Mouse (Mus musculus): ENCODE measurements around the gene Ncaph. TPM values are rescaled to one million over a fixed set of nuclear protein-coding genes. Genes with fewer than 3 reads are reported as not detected.
"Not testable (repeated sequence)": the region's sequence is repeated elsewhere in the genome, so short reads cannot be mapped to it uniquely, and the experiment has no call there.

Gene Ncaph
- polyA plus RNA-seq, 1 experiment from 2014 or later: 10.0 TPM

DNA sequence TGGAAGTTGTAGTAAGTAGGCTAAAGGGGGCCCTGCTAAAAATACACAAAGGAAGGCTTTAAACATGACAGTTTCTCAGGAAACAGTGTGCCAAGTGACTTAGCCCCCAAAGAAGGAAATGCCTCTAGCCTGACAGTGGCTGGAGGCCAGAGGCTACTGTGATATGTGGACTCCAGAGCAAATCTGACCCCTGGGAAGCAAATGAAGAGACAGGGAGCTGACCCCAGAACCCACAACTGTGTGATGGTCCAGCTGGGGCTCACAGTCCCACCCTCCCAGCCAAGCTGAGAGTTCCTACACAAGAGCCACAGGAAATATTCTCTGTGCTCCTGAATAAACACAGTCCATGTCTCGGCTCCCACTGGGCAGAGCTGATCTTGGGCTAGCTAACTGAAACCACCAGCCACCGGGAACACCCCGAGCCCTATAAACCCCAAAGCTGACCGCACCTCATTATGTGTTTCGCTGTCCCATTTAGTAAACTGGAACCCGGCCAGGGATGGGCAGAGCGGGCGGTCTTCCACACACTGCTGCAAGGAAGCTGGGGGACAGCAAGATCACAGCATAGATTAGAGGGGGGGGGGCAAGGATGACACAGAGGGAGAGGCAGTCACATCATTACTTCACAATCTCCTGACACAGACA is 12.0 kb downstream of the Ncaph start:
- no peak for ATAC-seq
- WGBS: 94% methylated on average over 8 of the region's 8 CpGs
- no peaks in the 10 kb centered on the region for H3K36me3 ChIP-seq (ENCODE audit: control insufficient read depth, insufficient read depth, low read length)

DNA sequence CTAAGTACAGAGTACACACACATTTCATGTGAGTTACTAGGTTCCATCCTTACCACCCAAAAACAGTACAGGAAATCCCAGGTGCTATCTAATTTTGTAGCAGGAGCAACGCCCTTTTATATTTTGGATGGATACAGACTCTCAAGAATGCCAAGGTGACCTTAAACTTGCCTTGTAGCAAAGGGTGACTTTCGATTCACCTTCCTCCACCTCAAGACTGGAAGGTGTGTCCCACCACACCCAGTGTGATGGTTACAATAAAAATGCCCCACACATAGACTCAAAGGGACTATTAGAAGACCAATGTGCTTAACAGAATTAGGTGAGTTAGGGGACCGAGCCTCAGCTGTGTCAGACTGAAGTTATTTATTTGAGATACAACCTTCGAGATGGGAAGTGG is 24.8 kb downstream of the Ncaph start:
- 96% methylated on average over 4 of the region's 4 CpGs for WGBS
- no peak overlapping the region for H3K27ac ChIP-seq (ENCODE audit: low read length)
- H3K36me3 ChIP-seq (ENCODE audit: control insufficient read depth, insufficient read depth, low read length): no peaks in the 10 kb centered on the region; the same call in 1 of the 2 replicates
- no peak for ATAC-seq
- H3K9me3 ChIP-seq (replicated peaks; ENCODE audit: control insufficient read depth, low read length, poor library complexity, severe bottlenecking): no peaks in the 10 kb centered on the region
- H3K27me3 ChIP-seq (ENCODE audit: control insufficient read depth, insufficient read depth, low read depth, low read length): no peaks in the 10 kb centered on the region
- H3K4me2 ChIP-seq (ENCODE audit: low read length): no peak overlapping the region
- H3K4me3 ChIP-seq (ENCODE audit: low read depth, low read length): no peak overlapping the region
- no peak overlapping the region for H3K9ac ChIP-seq (ENCODE audit: low read depth, low read length)
- no peaks in the 10 kb centered on the region for H3K4me1 ChIP-seq (ENCODE audit: control insufficient read depth, insufficient read depth, low read length)

More for the DNA sequence above, 12.0 kb downstream of the Ncaph start:
- no peaks in the 10 kb centered on the region for H3K4me1 ChIP-seq (ENCODE audit: control insufficient read depth, insufficient read depth, low read length)
- no peaks in the 10 kb centered on the region for H3K9me3 ChIP-seq (replicated peaks; ENCODE audit: control insufficient read depth, low read length, poor library complexity, severe bottlenecking)
- no peak overlapping the region for H3K4me2 ChIP-seq (ENCODE audit: low read length)
- H3K27me3 ChIP-seq (ENCODE audit: control insufficient read depth, insufficient read depth, low read depth, low read length): no peaks in the 10 kb centered on the region
- H3K27ac ChIP-seq (ENCODE audit: low read length): no peak overlapping the region; the same call in 1 of the 2 replicates
- no peak overlapping the region for H3K4me3 ChIP-seq (ENCODE audit: low read depth, low read length)
- no peak overlapping the region for H3K9ac ChIP-seq (ENCODE audit: low read depth, low read length)

DNA sequence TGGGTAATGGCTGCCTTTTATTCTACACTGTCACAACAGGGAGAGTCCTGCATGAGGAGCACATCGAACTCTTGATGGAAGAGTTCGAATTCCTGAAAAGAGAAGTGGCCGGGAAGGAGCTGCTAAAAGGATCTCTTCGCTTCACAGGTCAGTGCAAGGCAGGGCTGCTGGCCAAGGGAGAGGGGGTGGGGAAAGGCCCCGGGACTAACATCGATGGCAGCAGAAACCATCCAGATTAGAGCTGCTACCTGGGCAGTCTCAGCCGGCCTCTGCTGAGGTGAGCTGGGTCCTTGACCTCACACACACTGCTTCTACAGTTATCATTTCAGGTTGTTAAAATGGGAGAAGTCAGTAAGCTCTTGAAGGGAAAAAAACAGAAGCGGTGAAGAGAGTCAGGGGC is 41.8 kb downstream of the Ncaph start:
- Histone ChIP-seq H3K4me1 (ENCODE audit: control insufficient read depth, insufficient read depth, low read length) (no peaks in the 10 kb centered on the region), H3K27me3 (ENCODE audit: control insufficient read depth, insufficient read depth, low read depth, low read length) (no peaks in the 10 kb centered on the region), H3K27ac (ENCODE audit: low read length) (no peak overlapping the region), H3K9ac (ENCODE audit: low read depth, low read length) (no peak overlapping the region), H3K9me3 (replicated peaks; ENCODE audit: control insufficient read depth, low read length, poor library complexity, severe bottlenecking) (no peaks in the 10 kb centered on the region), H3K4me2 (ENCODE audit: low read length) (no peak overlapping the region), H3K36me3 (ENCODE audit: control insufficient read depth, insufficient read depth, low read length) (no peaks in the 10 kb centered on the region), H3K4me3 (ENCODE audit: low read depth, low read length) (no peak overlapping the region)
- no peak for ATAC-seq
- 74% methylated on average over 8 of the region's 8 CpGs for WGBS

- not testable (repeated sequence) for H3K4me2 ChIP-seq (ENCODE audit: low read length); H3K27me3 ChIP-seq (ENCODE audit: control insufficient read depth, insufficient read depth, low read depth, low read length); H3K4me3 ChIP-seq (ENCODE audit: low read depth, low read length); H3K27ac ChIP-seq (ENCODE audit: low read length); H3K4me1 ChIP-seq (ENCODE audit: control insufficient read depth, insufficient read depth, low read length); H3K36me3 ChIP-seq (ENCODE audit: control insufficient read depth, insufficient read depth, low read length); ATAC-seq; H3K9me3 ChIP-seq (replicated peaks; ENCODE audit: control insufficient read depth, low read length, poor library complexity, severe bottlenecking); H3K9ac ChIP-seq (ENCODE audit: low read depth, low read length)
Observed at GRCm38 (mm10) chr2:127090151-127090550, 43.6 kb downstream of the Ncaph start.

GRCm38 (mm10) chr2:127086235-127086634 is 47.5 kb downstream of the Ncaph start:
- Histone ChIP-seq H3K4me1 (ENCODE audit: control insufficient read depth, insufficient read depth, low read length) (no peaks in the 10 kb centered on the region), H3K27me3 (ENCODE audit: control insufficient read depth, insufficient read depth, low read depth, low read length) (no peaks in the 10 kb centered on the region), H3K36me3 (ENCODE audit: control insufficient read depth, insufficient read depth, low read length) (peaks cover 2% of the 10 kb centered on the region; the same call in 1 of the 2 replicates), H3K4me3 (ENCODE audit: low read depth, low read length) (no peak overlapping the region), H3K9me3 (replicated peaks; ENCODE audit: control insufficient read depth, low read length, poor library complexity, severe bottlenecking) (no peaks in the 10 kb centered on the region), H3K9ac (ENCODE audit: low read depth, low read length) (no peak overlapping the region), H3K4me2 (ENCODE audit: low read length) (no peak overlapping the region), H3K27ac (ENCODE audit: low read length) (no peak overlapping the region)
- 92% methylated on average over 5 of the region's 5 CpGs for WGBS
- ATAC-seq: no peak

DNA sequence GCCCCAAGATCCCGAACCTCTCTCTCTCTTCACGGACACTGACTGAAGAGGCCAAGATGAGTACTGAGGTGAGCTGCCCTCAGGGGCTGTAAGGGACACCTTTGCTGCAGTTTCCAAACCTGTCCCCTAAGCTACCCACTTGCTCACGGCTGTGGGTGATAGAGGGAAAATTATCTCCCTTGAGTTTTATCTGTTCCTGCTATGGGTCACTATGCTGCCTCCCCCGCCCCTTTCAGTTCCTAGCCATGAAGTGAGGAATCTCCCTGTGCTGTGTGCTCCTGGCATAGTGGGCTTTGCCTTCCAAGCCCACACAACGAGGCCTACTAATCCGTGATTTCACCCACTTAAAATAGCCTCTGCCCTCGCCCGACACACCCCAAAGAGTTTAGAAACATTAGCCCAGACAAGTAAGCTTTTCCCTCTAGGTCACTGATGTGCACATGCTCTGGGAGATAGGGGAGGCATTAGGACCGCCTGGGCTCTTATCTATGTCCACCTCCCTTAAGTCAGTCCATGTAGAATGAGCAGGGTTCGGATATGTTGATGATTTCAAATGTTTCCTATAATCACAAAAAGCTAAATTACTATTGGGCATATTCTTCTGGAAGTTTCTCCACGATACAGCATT is 53.0 kb downstream of the Ncaph start:
- H3K27ac ChIP-seq (ENCODE audit: low read length): no peak overlapping the region
- WGBS: 90% methylated on average over 11 of the region's 11 CpGs

DNA sequence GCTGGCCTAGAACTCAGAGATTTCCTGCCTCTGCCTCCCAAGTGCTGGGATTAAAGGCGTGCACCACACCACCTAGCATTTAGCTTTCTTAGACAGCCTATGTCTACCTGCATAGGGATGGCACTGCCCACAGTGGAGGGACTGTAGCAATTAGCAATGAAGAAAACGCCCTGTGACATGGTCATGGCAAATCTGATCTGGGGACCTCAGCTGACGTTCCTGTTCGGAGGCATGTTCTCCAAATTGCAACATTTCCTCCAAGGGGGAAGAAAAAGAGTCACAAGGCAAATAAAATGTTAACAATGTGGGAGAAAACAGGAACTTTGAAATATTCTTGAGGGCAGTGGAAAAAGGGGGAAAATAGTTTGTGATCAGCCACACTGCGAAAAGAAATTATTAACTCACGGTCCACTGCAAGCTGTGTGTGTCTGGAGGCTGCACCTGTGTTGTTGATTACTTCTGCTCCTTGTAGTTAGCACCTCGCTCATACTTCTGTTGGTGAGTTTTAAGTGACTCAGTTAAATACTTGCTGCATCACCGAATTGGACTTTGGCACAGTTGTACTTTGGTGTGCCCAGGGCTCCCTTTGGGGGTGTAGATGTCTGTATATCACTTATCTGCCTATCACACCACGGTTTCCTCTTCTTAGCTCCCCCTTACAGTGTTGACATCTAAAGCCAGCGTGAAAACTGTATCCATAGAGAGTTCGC is 53.7 kb downstream of the Ncaph start:
- H3K4me1 ChIP-seq (ENCODE audit: control insufficient read depth, insufficient read depth, low read length): no peaks in the 10 kb centered on the region
- H3K36me3 ChIP-seq (ENCODE audit: control insufficient read depth, insufficient read depth, low read length): peaks cover 2% of the 10 kb centered on the region; the same call in 1 of the 2 replicates
- no peak overlapping the region for H3K4me3 ChIP-seq (ENCODE audit: low read depth, low read length)
- H3K27ac ChIP-seq (ENCODE audit: low read length): no peak overlapping the region
- no peaks in the 10 kb centered on the region for H3K9me3 ChIP-seq (replicated peaks; ENCODE audit: control insufficient read depth, low read length, poor library complexity, severe bottlenecking)
- no peaks in the 10 kb centered on the region for H3K27me3 ChIP-seq (ENCODE audit: control insufficient read depth, insufficient read depth, low read depth, low read length)
- ATAC-seq: no peak
- WGBS: 92% methylated on average over 11 of the region's 11 CpGs
- no peak overlapping the region for H3K9ac ChIP-seq (ENCODE audit: low read depth, low read length)
- H3K4me2 ChIP-seq (ENCODE audit: low read length): no peak overlapping the region

More for the DNA sequence above, 53.0 kb downstream of the Ncaph start:
- Histone ChIP-seq H3K4me1 (ENCODE audit: control insufficient read depth, insufficient read depth, low read length) (no peaks in the 10 kb centered on the region), H3K9ac (ENCODE audit: low read depth, low read length) (no peak overlapping the region), H3K27me3 (ENCODE audit: control insufficient read depth, insufficient read depth, low read depth, low read length) (no peaks in the 10 kb centered on the region), H3K4me3 (ENCODE audit: low read depth, low read length) (no peak overlapping the region), H3K36me3 (ENCODE audit: control insufficient read depth, insufficient read depth, low read length) (peaks cover 2% of the 10 kb centered on the region; the same call in 1 of the 2 replicates), H3K9me3 (replicated peaks; ENCODE audit: control insufficient read depth, low read length, poor library complexity, severe bottlenecking) (no peaks in the 10 kb centered on the region), H3K4me2 (ENCODE audit: low read length) (no peak overlapping the region)
- ATAC-seq: no peak

- 69% methylated on average over 2 of the region's 2 CpGs for WGBS
- not testable (repeated sequence) for H3K9me3 ChIP-seq (replicated peaks; ENCODE audit: control insufficient read depth, low read length, poor library complexity, severe bottlenecking); H3K4me1 ChIP-seq (ENCODE audit: control insufficient read depth, insufficient read depth, low read length); H3K27ac ChIP-seq (ENCODE audit: low read length); H3K27me3 ChIP-seq (ENCODE audit: control insufficient read depth, insufficient read depth, low read depth, low read length); ATAC-seq; H3K4me3 ChIP-seq (ENCODE audit: low read depth, low read length); H3K4me2 ChIP-seq (ENCODE audit: low read length); H3K9ac ChIP-seq (ENCODE audit: low read depth, low read length); H3K36me3 ChIP-seq (ENCODE audit: control insufficient read depth, insufficient read depth, low read length)
Observed at GRCm38 (mm10) chr2:127079066-127079465, 54.7 kb downstream of the Ncaph start.

GRCm38 (mm10) chr2:127077611-127078010 is 56.1 kb downstream of the Ncaph start:
- no peak overlapping the region for H3K27ac ChIP-seq (ENCODE audit: low read length)
- no peak overlapping the region for H3K4me2 ChIP-seq (ENCODE audit: low read length)
- no peak overlapping the region for H3K4me3 ChIP-seq (ENCODE audit: low read depth, low read length)
- WGBS: 70% methylated on average over 9 of the region's 9 CpGs
- H3K9me3 ChIP-seq (replicated peaks; ENCODE audit: control insufficient read depth, low read length, poor library complexity, severe bottlenecking): no peaks in the 10 kb centered on the region
- no peak overlapping the region for H3K9ac ChIP-seq (ENCODE audit: low read depth, low read length)
- no peaks in the 10 kb centered on the region for H3K36me3 ChIP-seq (ENCODE audit: control insufficient read depth, insufficient read depth, low read length)
- H3K4me1 ChIP-seq (ENCODE audit: control insufficient read depth, insufficient read depth, low read length): no peaks in the 10 kb centered on the region
- no peaks in the 10 kb centered on the region for H3K27me3 ChIP-seq (ENCODE audit: control insufficient read depth, insufficient read depth, low read depth, low read length)
- no peak for ATAC-seq

Data from midbrain, embryonic 16.5 days (tissue).